Mouse (Mus musculus) midbrain, embryonic 13.5 days (tissue): ENCODE measurements at regions not wholly inside any gene's neighbourhood (a gene's known extent, or its start where the extent isn't known, plus 50 kb on each side); places are given as distances from the start of the nearest gene placed in this dataset.
"Not testable (repeated sequence)": the region's sequence is repeated elsewhere in the genome, so short reads cannot be mapped to it uniquely, and the experiment has no call there.

Experiments used
- ATAC-seq: fragments of 200-750 bp; cut with Nextera tagmentation; 2 replicates; pipeline ENCODE4 v1.8.0; 2017; ENCODE audit warnings: mild to moderate bottlenecking, moderate TSS enrichment, moderate library complexity
- H3K27ac ChIP-seq: fragments of 300-500 bp; sonication (generic); 2 replicates; pipeline ENCODE4 v1.5.1; 2015; ENCODE audit warnings: inconsistent platforms, mild to moderate bottlenecking, moderate library complexity
- H3K27me3 ChIP-seq: fragments of 300-500 bp; sonication (generic); 2 replicates; pipeline ENCODE4 v1.6.1; 2015; ENCODE audit warnings: mild to moderate bottlenecking, inconsistent platforms
- H3K36me3 ChIP-seq: fragments of 300-500 bp; sonication (generic); 2 replicates; pipeline ENCODE4 v1.6.1; 2015; ENCODE audit warnings: mild to moderate bottlenecking, inconsistent platforms
- H3K4me1 ChIP-seq: fragments of 300-500 bp; sonication (generic); replicated peaks from 2 replicates; pipeline ENCODE4 v1.6.1; 2015; ENCODE audit warnings: inconsistent platforms
- H3K4me2 ChIP-seq: fragments of 300-500 bp; sonication (generic); replicated peaks from 2 replicates; pipeline ENCODE4 v1.6.1; 2015; ENCODE audit warnings: moderate library complexity, mild to moderate bottlenecking, inconsistent platforms
- H3K4me3 ChIP-seq: fragments of 300-500 bp; sonication (generic); replicated peaks from 2 replicates; pipeline ENCODE4 v1.5.1; 2015; ENCODE audit warnings: mild to moderate bottlenecking, inconsistent platforms
- H3K9ac ChIP-seq: fragments of 300-500 bp; sonication (generic); replicated peaks from 2 replicates; pipeline ENCODE4 v1.6.1; 2015; ENCODE audit warnings: mild to moderate bottlenecking, inconsistent platforms
- H3K9me3 ChIP-seq: fragments of 300-500 bp; sonication (generic); 2 replicates; pipeline ENCODE4 v1.6.1; 2016; ENCODE audit warnings: mild to moderate bottlenecking, inconsistent platforms
- WGBS: fragments of 180-500 bp; shearing (Covaris S2); methylation state at CpG from one replicate; pipeline ENCODE4 v1.1.7; 2015; 5-methylcytosine and 5-hydroxymethylcytosine counted together

GRCm38 (mm10) chr12:20614766-20615165, 375.5 kb upstream of the Asap2 start:
- not testable (repeated sequence) for H3K27me3 ChIP-seq, ATAC-seq, H3K4me1 ChIP-seq, H3K9me3 ChIP-seq, H3K36me3 ChIP-seq, H3K27ac ChIP-seq, H3K9ac ChIP-seq
- H3K4me3 ChIP-seq = peak overlapping the region; percentile 35
- H3K4me2 ChIP-seq = peak overlapping the region; percentile 28
- WGBS = 0% methylated on average over 21 of the region's 39 CpGs
